Mouse (Mus musculus) C2C12 (cell line): Measurements from ENCODE around the gene Cpvl.

Source experiments
- CTCF ChIP-seq: IDR thresholded peaks from one replicate; pipeline ENCODE4 v1.5.1; 2011; ENCODE audit not compliant: control insufficient read depth, insufficient read depth, insufficient read length
- MAX ChIP-seq: IDR thresholded peaks from one replicate; pipeline ENCODE4 v1.6.1; 2011; ENCODE audit warnings: mild to moderate bottlenecking, control low read depth
- USF1 ChIP-seq: IDR thresholded peaks from one replicate; pipeline ENCODE4 v1.6.1; 2011; ENCODE audit warnings: low read depth, mild to moderate bottlenecking, control low read depth, moderate library complexity

- no peak for TF ChIP-seq CTCF
- no peak for TF ChIP-seq MAX
- TF ChIP-seq USF1, result no peak
Observed at GRCm38 (mm10) chr6:53912112-53912782, 66.2 kb downstream of the Cpvl start.
